Mouse (Mus musculus) MEL-GATA-1-ER (cell line): ENCODE data around the gene Twnk.

Source experiments
- DNase-seq: peaks from one replicate; pipeline ENCODE4 v3.0.0-alpha.2; 2012; ENCODE audit warnings: low read depth; ENCODE audit errors: extremely low read depth

Twnk gene

DNA sequence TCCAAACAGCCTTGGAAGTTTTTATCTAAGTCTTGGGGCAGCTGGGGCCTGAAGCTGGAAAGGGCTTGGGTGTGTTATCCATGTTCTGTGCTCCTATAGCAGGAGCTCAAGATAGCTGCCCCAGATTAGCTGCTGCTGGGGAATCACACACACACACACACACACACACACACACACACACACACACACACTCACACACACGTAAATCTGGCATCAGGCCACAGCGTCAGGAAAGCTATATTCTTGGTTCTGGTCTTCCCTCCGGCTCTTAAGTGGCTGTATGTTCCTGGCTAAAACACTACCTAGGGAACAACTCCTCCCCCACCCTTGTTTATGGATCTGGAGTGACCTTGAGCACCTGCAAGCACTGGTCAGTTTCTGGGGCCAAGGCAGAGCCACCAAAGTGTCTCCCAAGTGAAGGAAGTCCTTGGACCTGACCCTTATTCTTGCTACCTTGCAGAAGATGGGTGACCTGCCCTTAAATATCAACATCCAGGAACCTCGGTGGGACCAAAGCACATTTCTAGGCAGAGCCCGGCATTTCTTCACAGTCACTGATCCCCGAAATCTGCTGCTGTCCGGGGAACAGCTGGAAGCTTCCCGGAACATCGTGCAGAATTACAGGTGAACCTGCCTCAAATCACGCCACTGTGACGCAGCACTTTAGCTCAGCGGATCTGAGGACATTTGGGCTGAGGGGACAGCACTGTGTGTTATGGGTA lies 43.3 kb downstream of the Twnk start:
- DNase-seq, result no peak

DNA sequence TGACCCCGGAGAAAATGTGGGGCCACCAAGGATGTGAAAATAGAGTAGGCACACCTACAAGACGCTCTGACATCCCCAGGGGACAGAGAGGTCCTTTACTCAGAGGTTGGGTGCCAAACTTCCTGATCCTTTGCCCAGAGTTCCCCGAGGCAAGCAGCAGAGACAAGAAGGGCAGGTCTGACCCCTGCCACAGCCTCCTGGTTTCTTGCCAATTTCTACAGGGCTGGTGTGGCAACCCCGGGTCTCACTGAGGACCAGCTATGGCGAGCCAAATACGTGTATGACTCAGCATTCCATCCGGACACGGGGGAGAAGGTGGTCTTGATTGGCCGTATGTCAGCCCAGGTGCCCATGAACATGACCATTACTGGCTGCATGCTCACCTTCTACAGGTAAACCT lies 44.1 kb downstream of the Twnk start:
- no peak for DNase-seq

DNA sequence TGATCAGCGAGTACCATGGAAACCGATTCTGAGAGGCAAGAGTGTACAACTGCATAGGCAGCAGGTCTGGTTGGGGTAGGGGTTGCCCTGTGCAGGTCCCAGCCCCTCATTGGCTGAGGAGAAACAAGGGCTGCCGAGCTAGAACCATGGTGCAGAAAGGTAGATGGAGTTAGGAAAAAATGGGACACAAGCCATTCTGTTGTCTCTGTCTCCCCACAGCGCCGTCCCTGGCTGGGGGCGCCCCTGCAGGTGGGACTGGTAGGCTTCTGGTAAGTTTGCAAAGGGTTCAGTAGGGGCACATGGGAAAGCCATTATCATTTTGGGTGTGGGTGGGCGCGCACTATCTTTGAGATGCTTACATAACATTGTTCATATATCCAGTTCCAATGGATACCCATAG lies 48.0 kb downstream of the Twnk start:
- DNase-seq, result no peak

DNA sequence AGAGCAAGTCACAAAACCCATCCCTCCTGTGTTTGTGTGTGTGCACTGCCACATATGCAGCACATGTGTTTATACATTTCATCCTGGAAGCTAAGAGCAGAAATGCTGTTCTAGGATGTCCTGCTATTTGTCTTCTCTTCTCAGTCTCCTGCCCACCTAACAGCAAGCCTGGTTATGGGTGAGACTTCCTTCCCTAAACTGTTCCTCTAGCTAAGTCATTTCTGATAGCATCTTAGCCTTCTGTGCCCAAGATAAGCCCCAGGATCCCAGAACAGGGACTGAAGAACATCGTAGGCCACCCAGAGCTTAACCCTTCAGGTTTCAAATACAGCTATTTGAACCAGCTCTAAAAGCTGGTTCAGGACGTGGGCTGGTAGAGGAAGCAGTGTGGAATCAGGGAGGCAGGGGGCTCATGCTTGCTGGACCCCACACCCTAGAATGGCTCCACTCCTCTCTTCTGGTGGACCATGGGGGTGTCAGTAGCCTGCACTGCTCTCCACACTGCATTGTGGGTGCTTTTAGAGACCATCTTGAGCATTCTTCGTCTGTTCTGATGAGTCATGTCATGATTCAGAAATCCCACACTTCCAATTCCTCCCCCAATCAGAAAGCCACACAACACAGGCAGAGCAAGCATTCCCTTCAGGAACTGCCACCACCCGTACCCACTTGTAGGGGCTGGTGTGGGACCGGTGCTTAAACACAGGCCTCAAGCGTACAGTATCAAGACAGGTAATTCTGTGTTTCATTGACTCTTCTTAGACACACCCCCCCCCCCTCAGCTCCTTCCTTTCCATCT lies 49.6 kb downstream of the Twnk start:
- DNase-seq, result no peak

DNA sequence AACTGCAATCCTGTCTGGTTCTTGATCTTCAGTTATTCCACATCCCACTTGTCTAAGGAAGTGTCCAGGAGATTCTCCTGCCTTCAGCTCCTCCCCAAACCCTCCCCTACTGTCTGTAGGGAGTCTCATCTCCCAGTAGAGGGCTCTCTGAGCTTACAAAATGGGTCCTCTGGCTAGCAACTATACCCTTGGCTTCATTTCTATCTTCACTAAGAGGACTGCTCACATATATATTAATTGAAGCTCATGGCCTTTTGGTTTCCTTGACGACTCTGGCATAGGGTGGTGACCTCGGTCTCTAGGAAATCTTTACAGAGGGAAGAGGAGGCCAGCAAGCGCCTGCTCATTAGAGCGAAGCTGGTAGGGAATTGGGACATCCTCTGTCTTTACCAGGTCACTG lies 50.9 kb downstream of the Twnk start:
- DNase-seq, result peak; percentile 68

DNA sequence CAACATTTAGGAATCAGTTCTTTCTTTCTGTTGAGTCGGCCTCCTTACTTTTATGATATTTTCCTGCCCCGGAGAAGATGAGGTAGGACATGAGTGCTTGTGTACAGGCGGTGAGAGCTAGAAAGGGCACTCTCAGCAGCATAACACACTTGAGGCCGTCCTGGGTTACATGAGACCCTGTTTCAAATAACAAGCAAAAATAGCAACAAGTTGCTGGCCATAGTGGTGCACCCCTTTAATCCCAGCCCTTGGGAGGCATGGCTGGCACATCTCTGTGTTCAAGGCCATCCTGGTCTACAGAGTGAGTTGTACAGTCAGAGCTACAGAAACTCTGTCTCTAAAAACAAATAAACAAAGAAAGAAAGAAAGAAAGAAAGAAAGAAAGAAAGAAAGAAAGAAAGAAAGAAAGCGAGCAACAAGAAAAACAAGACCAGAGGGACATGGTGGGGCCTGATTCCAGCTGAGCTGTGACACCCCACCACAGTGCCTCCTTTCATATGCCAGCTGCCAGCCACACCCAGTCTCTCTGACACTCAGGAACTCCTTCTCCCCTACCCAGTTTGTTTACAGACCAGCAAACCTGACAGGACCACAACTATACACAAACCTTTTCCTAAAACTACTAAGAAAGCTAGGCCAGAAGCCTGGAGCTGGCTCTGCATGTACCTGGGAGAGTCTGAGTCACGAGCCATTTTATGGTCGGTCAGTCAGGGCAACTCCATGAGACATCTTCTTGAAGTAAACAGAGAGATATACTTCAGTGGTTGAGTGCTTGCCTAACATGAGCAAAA lies 51.6 kb downstream of the Twnk start:
- DNase-seq, result no peak

DNA sequence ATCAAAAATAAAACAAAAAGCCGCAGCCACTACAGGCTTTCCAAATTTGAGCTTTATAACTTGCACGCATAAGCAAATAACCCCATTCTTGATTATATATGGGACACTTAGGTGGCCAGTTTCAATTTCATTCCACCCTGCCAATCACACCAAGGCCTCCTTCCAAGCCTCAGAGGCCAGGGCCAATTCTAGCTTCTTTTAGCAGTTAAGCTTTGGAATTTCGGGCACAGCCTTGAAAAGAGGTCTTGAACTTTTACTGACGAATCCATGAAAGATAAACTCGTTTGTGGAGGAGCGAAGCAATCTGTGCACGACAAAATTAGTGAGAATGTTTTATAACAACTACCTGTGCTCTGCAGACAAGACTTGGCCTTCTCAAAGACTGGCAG lies 52.3 kb downstream of the Twnk start:
- DNase-seq, result no peak

DNA sequence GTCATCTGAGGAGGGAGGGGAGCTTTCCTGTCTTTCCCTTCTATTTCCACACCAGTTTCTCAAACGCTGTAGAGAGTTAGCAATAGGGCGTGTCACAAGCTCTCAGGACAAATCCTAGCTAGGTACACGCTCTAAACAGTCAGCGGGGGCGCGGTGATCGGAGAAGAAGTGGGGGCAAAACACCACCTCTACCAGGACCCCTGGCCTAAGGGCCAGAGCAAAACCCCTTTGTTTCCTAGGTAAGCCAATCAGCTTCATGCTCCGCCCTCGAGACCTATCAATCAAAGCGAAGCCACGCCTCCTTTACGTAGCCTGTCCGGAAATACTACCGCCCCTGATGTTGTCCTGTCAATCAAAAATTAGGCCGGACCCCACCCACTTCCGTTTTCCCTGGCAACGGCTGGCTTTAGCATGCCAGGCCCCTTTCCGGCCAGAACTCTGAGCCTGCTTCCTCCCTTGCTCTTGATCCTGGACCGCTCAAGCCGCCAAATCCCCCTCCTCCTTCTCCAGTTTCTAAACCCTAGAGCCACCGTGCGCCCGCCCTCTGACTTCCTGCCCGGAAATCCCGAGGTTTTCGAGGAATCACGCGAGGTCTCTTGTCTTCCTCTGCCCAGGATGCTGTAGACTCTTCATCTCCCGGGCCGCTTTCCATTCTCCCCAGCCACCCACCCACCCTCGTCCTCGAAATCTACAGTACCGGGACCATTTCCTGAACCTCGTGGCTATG lies 52.8 kb downstream of the Twnk start:
- DNase-seq, result peak; percentile 96

DNA sequence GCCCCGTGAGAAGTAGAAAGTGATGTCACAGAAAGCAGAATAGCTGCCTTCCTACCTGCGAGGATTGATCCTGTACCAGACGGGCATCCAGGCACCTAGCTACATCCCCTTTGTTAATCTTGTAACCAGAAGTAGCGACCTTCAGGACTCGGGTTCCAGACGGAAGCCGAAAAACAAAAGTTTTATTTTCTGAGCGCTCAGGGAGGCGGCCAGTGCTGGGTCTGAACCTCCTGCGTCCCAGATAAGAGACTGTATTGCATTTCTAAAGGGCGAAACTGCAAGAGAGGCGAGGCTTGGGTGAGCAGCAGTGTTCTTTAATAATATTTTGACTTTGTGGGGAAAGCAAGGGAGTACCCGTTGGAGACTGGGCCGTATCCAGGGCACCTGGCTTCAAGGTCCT lies 53.4 kb downstream of the Twnk start:
- DNase-seq, result no peak
